Mouse (Mus musculus) heart, adult 2 months (tissue): Measurements from ENCODE around the gene Ang.

Experiments used
- CTCF ChIP-seq: fragments of 200-600 bp; IDR thresholded peaks from 2 replicates; pipeline ENCODE4 v1.8.1; 2022; ENCODE audit warnings: antibody characterized with exemption, mild to moderate bottlenecking, moderate library complexity
- EP300 ChIP-seq: fragments of 200-500 bp; IDR thresholded peaks from 2 replicates; pipeline ENCODE4 v1.6.1; 2011; ENCODE audit warnings: low read depth, low read length, control low read depth; ENCODE audit not compliant: insufficient read depth
- POLR2A ChIP-seq: fragments of 200-500 bp; IDR thresholded peaks from 2 replicates; pipeline ENCODE4 v1.6.1; 2011; ENCODE audit warnings: mild to moderate bottlenecking, low read depth, low read length, control low read depth; ENCODE audit not compliant: insufficient read depth

DNA sequence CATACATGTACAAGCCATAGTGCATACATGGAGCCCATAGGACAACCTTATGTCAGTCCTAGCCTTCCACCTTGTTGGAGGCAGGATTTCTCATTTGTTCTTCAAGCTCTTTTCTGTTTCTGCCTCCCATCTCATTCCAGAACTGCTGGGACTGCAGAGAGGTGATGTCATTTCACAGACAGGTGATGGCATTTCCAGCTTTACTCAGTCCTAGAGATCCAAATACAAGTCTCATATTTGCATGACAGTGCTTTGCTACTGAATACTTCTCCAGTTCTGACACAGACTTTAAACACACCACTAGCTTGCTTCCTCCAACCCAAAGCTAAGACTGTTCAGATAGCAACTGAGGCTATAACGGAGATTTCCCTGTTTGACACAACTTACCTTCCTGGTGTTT, 11.8 kb upstream of the Ang start:
- TF ChIP-seq POLR2A (no peak), CTCF (no peak), EP300 (no peak)
